Mouse (Mus musculus) MEL (cell line): ENCODE data around the gene Ptpn11.

Experiments used
- CTCF ChIP-seq, 3 experiments: IDR thresholded peaks in 2 of 3; conservative IDR thresholded peaks in 1 of 3; 2 replicates each; pipeline ENCODE4 v1.5.1; 2011 to 2012; ENCODE audit warnings: low read length in 3 of 3, low read depth in 2 of 3, mild to moderate bottlenecking in 2 of 3, improper control_type of control experiment in 1 of 3, inconsistent platforms in 1 of 3, mixed read lengths in 1 of 3, moderate library complexity in 1 of 3; ENCODE audit not compliant: control insufficient read depth in 1 of 3, insufficient read depth in 1 of 3, poor library complexity in 1 of 3, severe bottlenecking in 1 of 3
- E2F4 ChIP-seq: IDR thresholded peaks from 2 replicates; pipeline ENCODE4 v1.6.1; 2011; ENCODE audit warnings: low read depth, low read length, improper control_type of control experiment, borderline replicate concordance
- EP300 ChIP-seq, 2 experiments: IDR thresholded peaks; 2 replicates each; pipeline ENCODE4 v1.6.1; 2011; ENCODE audit warnings: improper control_type of control experiment in 2 of 2, low read length in 2 of 2, low read depth in 1 of 2, mild to moderate bottlenecking in 1 of 2
- GATA1 ChIP-seq: IDR thresholded peaks from 2 replicates; pipeline ENCODE4 v1.6.1; 2011; ENCODE audit warnings: low read depth, low read length, improper control_type of control experiment
- MXI1 ChIP-seq: IDR thresholded peaks from 2 replicates; pipeline ENCODE4 v1.6.1; 2011; ENCODE audit warnings: mild to moderate bottlenecking, low read depth, low read length, improper control_type of control experiment
- NRF1 ChIP-seq: IDR thresholded peaks from 2 replicates; pipeline ENCODE4 v1.6.1; 2014; ENCODE audit warnings: low read depth, mild to moderate bottlenecking, inconsistent platforms, low read length, improper control_type of control experiment, moderate library complexity; ENCODE audit not compliant: poor library complexity, insufficient read depth, severe bottlenecking
- POLR2A ChIP-seq, 2 experiments: IDR thresholded peaks; 2 replicates each; pipeline ENCODE4 v1.6.1; 2011 to 2012; ENCODE audit warnings: low read length in 2 of 2, mild to moderate bottlenecking in 2 of 2, control low read depth in 1 of 2, improper control_type of control experiment in 1 of 2, low read depth in 1 of 2, moderate library complexity in 1 of 2; ENCODE audit not compliant: control insufficient read depth in 1 of 2, insufficient read depth in 1 of 2, poor library complexity in 1 of 2
- UBTF ChIP-seq: IDR thresholded peaks from 2 replicates; pipeline ENCODE4 v1.6.1; 2012; ENCODE audit warnings: low read depth, mild to moderate bottlenecking, inconsistent platforms, low read length, improper control_type of control experiment, moderate library complexity, borderline replicate concordance; ENCODE audit not compliant: insufficient read depth
- USF1 ChIP-seq: IDR thresholded peaks from 2 replicates; pipeline ENCODE4 v1.6.1; 2014; ENCODE audit warnings: low read depth, mild to moderate bottlenecking, inconsistent platforms, low read length, improper control_type of control experiment, moderate library complexity
- USF2 ChIP-seq, 2 experiments: IDR thresholded peaks; 2 replicates each; pipeline ENCODE4 v1.6.1; 2011 to 2012; ENCODE audit warnings: improper control_type of control experiment in 2 of 2, low read length in 2 of 2, borderline replicate concordance in 1 of 2, inconsistent platforms in 1 of 2, low read depth in 1 of 2, mild to moderate bottlenecking in 1 of 2; ENCODE audit not compliant: insufficient read depth in 1 of 2
- ZC3H11A ChIP-seq: IDR thresholded peaks from 2 replicates; pipeline ENCODE4 v1.6.1; 2012; ENCODE audit warnings: low read depth, mild to moderate bottlenecking, inconsistent platforms, low read length, improper control_type of control experiment
- ZNF384 ChIP-seq: IDR thresholded peaks from 2 replicates; pipeline ENCODE4 v1.6.1; 2012; ENCODE audit warnings: low read depth, mild to moderate bottlenecking, inconsistent platforms, low read length, improper control_type of control experiment

DNA sequence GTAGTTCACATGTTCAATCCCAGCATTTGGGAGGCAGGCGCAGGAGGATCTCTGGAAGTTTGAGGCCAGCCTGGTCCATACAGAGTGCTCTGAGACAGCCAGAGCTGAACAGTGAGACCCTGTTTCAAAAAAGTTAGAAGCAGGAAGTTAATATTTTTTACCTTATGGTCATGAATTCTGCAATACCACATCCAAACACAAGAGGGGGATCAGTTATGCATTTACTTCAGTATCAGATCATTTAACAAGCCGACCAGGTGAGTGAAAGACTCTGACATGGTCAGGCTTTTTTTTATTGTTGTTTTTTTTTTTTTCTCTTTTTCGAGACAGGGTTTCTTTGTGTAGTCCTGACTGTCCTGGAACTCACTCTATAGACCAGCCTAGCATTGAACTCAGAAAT, 10.5 kb upstream of the Ptpn11 start:
- no peak for TF ChIP-seq UBTF
- no peak for TF ChIP-seq E2F4
- TF ChIP-seq USF2 (IDR thresholded peaks at IDR 0.05; ENCODE audit: borderline replicate concordance in 1 of 2, insufficient read depth in 1 of 2, low read depth in 1 of 2, low read length in 2 of 2), result no peak
- peak in 2 of 3 experiments; percentile 72 to 73; a peak in 4 of 6 replicates for TF ChIP-seq CTCF (IDR thresholded peaks at IDR 0.05 in 2 of 3, conservative IDR thresholded peaks at IDR 0.05 in 1 of 3; ENCODE audit: control insufficient read depth in 1 of 3, insufficient read depth in 1 of 3, low read depth in 2 of 3, low read length in 3 of 3, poor library complexity in 1 of 3, severe bottlenecking in 1 of 3)
- no peak for TF ChIP-seq MXI1
- no peak for TF ChIP-seq USF1
- no peak for TF ChIP-seq EP300 (IDR thresholded peaks at IDR 0.05; ENCODE audit: low read depth in 1 of 2, low read length in 2 of 2)
- TF ChIP-seq ZC3H11A, result 0 out of 2 replicates have a peak, but pooled peaks have one; percentile 29
- no peak for TF ChIP-seq NRF1
- no peak for TF ChIP-seq POLR2A (IDR thresholded peaks at IDR 0.05; ENCODE audit: control insufficient read depth in 1 of 2, insufficient read depth in 1 of 2, low read depth in 1 of 2, low read length in 2 of 2, poor library complexity in 1 of 2)
- TF ChIP-seq ZNF384, result peak; percentile 81
- 0 out of 2 replicates have a peak, but pooled peaks have one; percentile 7 for TF ChIP-seq GATA1
